Mouse (Mus musculus) stomach, postnatal 0 days (tissue): Measurements from ENCODE around the gene Sox13.

ENCODE experiments used
- CTCF ChIP-seq: IDR thresholded peaks from 2 replicates; pipeline ENCODE4 v1.5.1; 2016; ENCODE audit warnings: antibody characterized with exemption, low read depth, mild to moderate bottlenecking, moderate library complexity
- EP300 ChIP-seq: optimal IDR thresholded peaks from 2 replicates; pipeline ENCODE3; 2016; ENCODE audit warnings: antibody characterized with exemption

DNA sequence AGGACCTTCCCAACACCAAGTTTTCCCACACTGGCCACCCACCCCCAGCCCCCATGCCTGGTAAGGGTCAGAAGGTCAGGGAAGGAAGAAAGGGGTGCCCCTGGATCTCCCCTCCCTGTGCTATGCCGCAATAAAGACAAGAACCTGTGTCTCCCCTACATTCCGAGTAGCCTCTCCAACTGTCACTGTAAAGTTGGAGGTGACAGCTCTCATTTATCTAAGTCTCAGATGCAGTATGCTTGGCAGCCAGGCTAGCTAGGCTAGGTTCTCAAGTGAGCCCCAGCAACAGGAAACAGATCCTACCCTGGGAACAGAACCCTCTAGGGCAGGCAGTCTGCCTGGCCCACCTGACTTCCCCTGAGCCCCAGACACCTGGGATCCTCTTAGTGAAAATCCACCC, 3.1 kb downstream of the Sox13 start:
- no peak for TF ChIP-seq CTCF
- no peak for TF ChIP-seq EP300
